Mouse (Mus musculus) cerebellum, postnatal 36 days (tissue): Measurements from ENCODE around the gene Cxcl17.

Experiments used
- DNase-seq, 2 experiments: peaks; one replicate each; pipeline ENCODE4 v3.0.0; 2021 to 2022; ENCODE audit warnings: mixed read lengths in 2 of 2

Gene Cxcl17

DNA sequence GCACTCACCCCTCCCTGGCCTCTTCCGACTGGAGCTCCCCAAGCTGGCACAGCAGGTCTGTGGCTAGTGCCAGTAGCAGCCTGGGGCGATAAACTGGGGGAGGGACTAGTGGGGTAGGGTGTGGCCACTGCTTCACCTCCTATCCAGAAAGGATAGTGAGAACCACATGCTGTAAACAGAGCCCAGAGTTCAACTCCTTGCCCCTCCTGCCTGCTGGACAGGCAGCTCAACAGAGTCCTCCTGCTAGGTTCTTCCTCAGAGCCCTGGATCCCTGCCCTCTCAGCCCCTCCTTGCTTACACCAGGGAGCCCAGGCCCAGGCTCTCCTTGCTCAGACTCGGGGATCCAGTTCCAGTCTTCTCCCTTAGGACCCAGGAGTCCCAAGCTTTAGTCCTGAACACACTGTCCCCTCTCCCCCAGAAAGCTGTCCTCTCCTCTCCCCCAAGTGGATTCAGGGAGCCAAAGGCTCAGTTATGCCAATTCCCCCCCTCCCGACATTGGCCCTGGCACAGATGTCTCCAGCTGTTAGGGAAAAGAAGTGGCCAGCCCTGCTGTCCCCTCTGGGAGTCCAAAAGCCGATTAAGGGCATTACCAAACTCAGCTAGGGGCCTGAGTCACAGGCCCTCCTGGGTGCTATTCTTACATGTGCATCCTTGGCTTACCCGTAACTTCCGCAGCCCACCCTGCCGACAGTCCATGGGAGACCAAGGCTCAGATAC, 22.5 kb downstream of the Cxcl17 start:
- no peak for DNase-seq

DNA sequence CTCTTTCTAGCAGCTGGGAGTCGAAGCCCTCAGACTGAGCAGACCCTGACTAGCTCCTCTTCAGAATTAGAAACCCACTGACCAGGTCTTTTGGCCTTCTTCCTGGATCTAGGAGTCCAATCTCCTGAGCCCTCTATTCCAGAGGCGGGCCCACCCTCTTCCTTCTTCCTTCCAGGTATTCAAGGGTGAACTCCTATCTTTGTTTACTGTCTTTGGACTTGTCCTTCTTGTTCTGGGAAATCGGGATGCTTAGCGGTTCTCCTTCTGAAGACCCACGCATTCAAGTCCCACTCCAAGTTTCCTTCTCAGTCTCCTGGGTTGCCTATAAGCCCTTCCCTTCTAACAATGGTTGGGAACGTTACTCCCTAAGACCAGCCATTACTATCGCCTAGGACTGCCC, 23.8 kb downstream of the Cxcl17 start:
- no peak for DNase-seq

DNA sequence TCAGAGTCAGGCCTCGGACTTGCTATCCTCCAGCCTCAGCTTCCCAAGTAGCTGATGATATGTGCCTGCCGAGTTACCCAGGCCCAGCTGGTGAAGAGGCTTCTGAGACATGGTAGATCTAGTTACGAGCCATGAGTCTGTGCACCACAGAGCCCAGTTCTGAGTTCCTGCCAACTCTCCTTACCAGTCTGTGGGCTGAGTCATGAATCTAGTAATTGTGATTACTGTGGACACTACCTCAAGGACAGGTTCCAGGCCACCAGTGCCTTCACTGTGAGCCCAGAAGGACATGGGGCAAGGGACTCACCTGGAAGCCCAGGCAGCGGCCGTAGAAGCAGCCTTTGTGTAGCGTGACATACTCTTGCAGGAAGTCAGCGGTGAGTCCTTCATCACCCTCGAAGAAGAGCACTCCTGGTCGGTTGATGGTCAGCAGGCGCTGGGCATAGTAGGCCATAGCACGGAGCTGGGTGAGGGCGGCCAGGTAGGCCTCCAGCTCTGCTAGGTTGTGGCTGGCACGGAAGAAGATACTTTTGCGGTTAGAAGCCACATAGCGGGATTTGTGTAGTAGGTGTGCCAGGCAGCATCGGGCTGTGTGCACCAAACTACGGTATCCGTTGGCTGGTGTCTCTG, 24.8 kb downstream of the Cxcl17 start:
- DNase-seq: no peak

- peak; percentile 84 to 85 for DNase-seq
These were observed 26.7 kb downstream of the Cxcl17 start for GRCm38 (mm10) chr7:25385850-25386555.

- peak in 1 of 2 experiments; percentile 10 for DNase-seq
These were observed 27.4 kb downstream of the Cxcl17 start for GRCm38 (mm10) chr7:25385259-25385658.

- no peak for DNase-seq
These were observed 27.9 kb downstream of the Cxcl17 start for GRCm38 (mm10) chr7:25384818-25385217.

DNA sequence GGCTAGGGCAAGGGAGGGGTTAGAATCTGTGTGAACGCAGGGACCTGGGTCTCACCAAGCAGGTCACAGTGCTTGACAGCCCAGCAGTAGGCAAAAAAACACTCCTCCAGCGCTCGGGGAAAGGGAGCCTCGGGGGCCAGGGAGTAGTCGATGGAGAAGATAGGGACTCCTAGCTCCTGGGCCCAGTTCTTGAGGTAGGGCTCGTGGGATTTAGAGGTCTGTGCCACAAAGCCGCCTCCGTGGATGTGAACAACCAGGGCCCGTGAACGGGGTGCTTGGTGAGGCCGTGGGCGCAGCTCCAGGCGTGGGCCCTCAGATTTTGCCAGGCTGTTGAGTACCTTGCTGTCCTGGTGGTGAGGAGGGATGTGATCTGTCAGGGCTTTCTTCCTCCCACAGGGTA, 28.4 kb downstream of the Cxcl17 start:
- no peak for DNase-seq

GRCm38 (mm10) chr7:25383891-25384290, 28.8 kb downstream of the Cxcl17 start:
- DNase-seq: no peak

- no peak for DNase-seq
These were observed 29.3 kb downstream of the Cxcl17 start for GRCm38 (mm10) chr7:25383385-25383784.

- DNase-seq: no peak
These were observed 30.1 kb downstream of the Cxcl17 start for GRCm38 (mm10) chr7:25382541-25382940.

DNA sequence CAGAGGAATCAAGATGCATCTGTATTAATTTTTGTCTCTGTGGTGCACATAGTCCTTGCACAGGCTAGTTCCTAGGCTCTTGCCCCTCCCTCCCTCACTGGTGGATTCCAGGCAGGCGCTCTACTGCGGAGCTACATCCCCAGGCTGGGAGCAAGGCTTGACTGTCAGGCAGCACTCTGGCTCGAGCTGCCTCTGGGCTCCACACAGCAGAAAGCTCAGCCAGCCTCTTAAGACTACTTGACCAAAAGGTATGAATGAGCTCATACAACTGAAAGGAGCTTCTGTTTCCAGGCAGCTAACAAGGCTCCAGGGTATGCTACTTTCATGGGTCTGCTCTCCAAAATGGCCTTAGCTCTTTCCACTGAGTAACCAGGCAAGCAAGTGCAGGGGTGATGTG, 31.4 kb downstream of the Cxcl17 start:
- no peak for DNase-seq

GRCm38 (mm10) chr7:25380392-25381283, 32.0 kb downstream of the Cxcl17 start:
- no peak for DNase-seq

DNA sequence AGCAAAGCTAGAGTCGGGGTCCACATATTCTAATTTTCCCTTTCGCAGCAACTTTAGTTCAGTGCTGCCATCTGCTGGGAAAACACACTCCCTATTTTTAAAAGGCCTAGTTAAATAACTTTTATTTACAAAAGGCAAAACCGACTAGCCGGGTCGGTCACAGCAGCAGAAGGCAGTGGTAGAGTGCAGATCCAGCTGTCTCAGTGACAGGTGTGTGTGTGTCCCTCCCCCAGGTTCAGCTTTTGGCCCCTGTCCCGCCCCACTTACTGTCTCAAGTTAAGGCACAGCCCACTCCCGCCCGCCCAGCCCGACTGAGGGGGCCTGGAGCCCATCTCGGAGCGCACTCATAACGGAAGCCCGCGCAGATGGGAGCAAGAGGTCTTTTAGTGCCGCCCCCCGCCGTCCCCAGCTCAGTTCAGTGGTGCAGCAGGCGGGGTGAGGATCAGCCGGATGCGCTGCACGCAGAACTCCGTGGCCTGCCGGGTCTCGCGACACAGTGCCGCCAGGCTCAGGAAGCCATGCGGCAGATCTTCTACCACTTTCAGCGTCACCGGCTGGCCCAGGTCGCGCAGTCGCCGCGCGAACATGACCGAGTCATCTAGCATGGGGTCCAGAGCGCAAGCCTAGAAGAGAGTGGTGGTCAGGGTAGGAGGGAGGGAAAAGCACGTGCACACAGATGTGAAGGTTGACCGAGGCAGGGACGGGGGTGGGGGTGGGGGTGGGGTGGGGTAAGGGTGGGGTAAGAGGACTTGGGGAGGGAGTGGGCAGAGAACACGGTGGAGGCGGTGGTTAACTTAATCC, 32.9 kb downstream of the Cxcl17 start:
- DNase-seq: peak in 1 of 2 experiments; percentile 48

DNA sequence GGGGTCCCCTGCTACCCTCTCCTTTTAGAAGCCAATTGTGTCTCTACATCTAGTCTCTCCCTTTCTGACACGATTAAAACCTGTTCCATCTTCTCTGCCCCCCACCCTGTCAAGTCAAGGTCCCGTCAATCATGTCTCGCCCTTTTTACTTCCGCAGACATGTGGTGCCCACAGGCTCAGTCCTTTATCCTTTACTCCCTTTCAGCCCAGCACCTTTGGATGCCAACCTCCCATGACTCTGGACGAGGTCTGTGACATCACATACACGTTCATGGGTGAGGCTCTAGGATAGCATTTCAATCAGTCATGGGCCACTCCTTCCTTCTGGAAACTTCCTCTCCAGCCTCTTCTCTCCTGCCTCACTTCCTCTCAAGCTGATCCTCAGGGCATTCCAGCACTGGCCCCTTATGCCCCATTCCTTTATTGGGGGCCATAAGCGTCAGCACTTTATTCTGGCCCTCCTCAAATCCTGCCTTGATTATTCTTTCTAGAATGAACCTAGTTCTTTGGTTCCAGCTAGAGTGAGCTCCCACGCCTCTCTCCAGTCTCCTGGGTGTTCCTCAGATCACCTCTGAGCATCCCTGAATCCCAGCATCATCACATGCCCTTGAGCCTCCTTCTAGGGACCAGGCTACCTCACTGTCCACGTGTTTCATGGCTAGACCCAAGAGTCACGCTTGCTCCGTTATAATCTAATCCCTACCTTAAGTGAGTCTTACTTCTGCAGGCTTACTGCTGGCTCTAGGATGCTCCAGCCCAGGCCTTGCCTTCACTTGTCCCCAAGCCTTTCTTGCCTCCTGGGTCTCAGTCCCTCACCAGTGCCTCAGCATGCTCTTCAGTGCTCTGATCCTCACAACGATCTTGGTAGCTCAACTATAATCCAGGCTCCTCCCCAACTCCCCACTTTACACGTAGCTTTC, 34.2 kb downstream of the Cxcl17 start:
- DNase-seq: no peak

DNA sequence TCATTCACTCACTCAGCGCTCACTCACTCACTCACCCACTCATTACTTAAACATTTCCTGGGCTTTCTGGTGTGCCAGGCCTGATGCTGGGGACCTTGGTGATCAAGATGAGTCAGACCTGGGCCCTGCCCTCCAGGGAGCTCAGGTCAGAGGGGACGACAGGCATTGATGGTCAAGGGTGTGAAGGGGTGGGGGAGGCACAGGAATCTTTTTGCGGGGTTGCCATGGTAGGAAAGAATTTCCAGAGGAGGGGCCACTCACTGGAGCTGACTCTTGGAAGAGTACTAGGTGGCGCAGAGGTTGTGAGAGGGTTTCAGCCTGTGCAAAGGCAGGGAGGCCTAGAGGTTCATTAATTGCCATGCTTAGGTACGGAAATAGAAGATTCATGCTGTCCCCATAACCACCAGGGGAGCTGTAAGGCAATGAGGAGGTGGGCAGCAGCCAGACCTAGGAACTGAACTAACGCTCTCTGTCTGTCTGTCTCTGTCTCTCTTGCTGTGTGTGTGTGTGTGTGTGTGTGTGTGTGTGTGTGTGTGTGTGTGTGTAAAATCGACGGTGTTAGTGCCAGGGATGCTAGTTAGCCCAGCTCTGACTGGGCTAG, 35.5 kb downstream of the Cxcl17 start:
- no peak for DNase-seq

DNA sequence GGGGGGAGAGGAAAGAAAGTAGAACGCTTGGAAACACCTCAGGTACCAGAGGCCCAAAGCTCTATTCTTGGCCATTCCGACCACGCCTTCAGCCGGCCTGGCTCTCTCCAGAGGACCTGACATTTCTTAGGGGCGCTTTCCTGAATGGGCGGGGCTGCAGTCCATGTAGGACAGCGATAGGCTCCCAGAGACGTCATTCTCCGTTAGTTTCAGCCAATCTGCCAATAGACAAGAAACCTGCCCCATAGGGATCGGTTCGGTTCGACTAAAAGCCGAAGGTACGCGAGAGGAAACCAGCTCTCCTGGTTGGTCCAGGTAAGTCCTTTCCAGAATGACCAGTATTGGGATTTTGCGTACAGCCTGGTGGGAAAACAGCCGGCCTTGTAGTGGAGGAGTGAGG, 36.1 kb downstream of the Cxcl17 start:
- peak; percentile 92 to 98 for DNase-seq

DNA sequence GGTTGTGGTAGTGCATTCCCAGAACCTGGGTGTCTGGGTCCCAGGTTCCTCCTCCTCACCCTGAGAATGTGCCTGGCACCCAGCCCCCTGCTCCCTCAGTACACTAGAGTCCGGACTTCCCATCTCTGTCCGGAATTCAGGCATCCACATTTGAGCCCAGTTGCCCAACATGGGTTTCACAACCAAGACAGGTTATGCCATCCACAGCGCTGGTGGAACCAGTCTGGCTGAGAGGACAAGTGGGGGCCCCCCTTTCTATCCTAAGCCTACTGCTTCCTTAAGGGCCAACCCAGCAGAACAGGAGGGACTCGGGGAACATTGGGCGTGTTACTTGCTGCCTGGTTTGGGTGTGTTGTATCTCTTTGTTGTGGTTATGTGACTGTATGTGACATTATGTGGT, 40.2 kb downstream of the Cxcl17 start:
- no peak for DNase-seq

DNA sequence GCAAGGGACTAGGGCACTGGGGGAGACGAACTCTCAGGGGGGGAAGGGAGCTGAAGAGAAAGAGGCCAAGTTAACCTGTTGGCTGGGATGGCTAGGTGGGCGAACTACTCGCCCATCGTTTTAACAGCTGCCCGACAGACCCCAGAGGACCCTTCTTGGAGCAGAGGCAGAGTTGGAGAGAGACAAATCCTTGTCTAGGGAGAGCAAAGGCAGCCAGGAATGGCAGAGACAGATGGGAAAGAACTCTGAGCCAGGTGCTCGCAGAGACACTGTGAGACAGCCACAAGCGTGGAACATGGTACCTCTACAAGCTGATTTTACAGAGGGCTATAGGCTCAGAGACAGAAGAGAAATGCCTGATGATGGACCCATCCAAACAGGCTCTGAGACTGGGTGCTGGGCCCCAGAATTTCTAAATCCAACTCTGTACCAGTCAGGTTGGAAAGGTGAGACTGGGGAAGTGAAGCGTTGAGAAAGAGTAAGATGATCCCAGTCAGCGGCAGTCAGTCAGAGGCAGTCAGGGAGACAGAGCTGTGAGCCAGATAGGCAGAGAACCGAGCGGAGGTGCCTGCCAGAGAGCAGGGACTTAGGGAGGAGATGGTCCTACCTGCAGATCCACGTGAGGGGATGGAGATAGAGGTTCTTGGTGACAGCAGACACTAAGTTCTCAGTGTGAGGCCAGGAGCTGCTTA, 43.5 kb downstream of the Cxcl17 start, which contains the start of gene Cnfn:
Cnfn (minus strand) TSS at position 667 of the 692 bp plus-strand sequence.
- DNase-seq: peak in 1 of 2 experiments; percentile 52

- peak; percentile 49 to 59 for DNase-seq
These were observed 44.4 kb downstream of the Cxcl17 start for GRCm38 (mm10) chr7:25368333-25368732.
